Mouse (Mus musculus) fat pad, adult 2 months (tissue): ENCODE data around the gene Ppp2ca.
"Not testable (repeated sequence)": the region's sequence is repeated elsewhere in the genome, so short reads cannot be mapped to it uniquely, and the experiment has no call there.

Experiments
- DNase-seq: peaks from one replicate; pipeline ENCODE4 v3.0.0-alpha.2; 2011; ENCODE audit warnings: low read depth, low spot score; ENCODE audit errors: extremely low read depth

Ppp2ca gene

DNA sequence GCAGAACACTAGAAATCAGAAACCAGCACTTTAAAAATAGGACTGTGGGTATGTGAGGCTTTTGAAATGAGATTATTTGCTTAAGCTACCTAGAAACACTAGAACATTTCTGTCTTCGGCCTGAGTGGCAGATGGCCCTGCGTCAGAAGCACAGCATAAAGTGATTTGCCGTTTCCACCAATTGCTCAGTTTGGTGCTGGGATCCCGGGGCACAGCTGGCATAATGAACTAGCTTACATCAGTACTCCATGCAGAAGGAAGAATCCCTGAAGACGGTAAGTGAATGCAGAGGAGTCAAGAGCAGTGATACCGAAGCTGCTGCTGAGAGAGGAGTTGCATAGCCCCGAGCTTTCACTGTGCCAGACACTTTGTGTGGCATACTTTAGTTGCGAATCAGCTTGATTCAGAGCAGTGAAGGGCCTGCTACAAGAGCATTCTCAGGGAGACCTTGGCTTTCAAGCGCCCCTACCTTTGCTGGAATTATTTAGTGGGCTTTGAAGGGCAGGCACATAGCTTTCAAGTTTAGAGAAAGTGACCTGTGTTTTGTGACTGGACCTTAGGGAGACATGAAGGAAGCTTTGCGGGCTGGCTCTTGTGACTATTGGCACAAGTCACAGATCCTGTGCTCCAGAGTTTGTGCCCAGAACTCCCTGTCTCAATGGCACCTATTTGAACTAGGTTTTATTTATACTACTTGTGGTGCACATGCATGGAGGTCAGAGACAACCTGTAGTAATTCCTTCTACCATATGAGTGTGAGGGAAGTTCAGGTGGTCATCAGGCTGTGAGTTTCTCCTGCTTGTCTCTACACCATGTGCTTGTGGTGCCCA, 31.4 kb downstream of the Ppp2ca start:
- no peak for DNase-seq

DNA sequence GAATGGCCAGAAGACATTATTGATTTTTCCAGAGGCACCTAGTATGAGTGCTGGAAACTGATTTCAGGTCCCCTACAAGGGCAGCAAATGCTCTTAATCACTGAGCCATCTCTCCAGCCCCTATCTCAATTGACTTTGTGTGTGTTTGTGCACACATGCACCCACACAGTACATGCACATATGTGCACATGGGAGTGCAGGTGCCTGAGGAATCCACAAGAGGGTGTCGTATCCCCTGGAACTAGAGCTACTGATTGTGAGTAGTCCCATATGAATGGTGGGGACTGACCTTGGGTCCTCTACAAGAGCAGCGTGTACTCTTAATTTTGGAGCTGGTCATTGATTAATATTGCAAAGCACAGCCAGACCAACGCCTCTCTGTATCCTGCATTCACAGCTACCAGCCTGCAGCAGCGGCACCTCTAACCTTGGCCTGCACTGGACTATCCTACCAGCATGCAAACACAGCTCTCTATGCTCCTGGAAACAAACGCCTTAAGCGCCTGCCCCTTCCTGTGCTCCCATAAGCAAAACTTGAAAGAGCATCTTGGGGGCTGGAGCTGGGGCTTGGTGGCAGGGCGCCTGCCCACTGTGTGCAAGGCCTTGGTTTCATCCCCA, 32.1 kb downstream of the Ppp2ca start:
- DNase-seq: no peak

DNA sequence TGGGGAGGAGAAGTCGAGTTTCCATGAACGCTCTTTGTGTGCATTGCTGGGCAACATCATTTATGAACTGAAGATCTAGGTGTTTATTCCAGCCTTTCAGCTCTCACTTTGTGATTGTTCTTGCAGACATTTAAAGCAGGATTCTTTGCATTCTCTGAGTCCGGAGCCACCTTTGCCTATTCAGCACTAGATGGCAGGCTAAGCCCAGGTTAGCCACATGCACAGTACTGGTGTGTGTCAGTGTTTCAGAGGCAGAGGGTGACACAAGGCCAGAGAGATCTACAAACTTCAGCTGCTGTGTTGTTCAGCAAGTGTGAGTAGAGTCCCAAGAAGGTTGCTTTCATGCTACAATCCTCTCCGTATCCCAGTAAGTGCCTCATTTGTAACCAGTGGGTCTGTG, 45.2 kb downstream of the Ppp2ca start:
- DNase-seq: not testable (repeated sequence)

DNA sequence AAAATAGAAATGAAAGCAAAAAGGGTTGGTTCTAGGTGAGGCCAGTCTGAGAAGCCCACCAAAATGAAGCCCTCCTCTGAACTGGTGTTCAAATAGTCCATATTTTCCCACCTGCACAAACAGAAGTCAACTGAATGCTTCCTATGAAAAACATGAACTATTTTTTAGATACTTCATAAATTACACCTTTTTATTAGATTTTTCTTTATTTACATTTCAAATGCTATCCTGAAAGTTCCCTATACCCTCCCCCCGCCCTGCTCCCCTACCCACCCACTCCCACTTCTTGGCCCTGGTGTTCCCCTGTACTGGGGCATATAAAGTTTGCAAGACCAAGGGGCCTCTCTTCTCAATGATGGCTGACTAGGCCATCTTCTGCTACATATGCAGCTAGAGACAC, 46.9 kb downstream of the Ppp2ca start, which contains the start of gene Olfr1373:
TSS of gene Olfr1373 (minus strand) at position 101 of the 400 bp plus-strand sequence.
- not testable (repeated sequence) for DNase-seq

DNA sequence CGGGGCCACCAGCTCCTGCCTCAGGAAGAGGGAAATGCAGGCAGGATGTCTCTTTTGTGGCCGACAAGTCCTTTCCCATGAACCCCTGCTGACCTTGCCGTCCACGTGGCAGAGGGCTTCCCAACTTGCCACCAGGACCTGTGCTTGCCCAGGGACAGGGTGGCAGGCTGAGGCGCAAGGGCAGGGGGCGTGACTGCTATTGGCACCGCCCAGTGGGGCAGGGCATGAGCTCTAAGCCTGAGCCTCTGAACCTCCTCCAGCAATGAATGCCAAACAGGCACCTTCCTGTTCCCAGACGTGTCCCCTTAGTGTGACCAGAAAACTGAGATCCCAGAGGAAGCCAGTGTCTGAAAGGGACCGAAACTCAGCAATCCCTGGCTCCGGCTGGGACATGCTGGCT, 65.4 kb downstream of the Ppp2ca start:
- no peak for DNase-seq

DNA sequence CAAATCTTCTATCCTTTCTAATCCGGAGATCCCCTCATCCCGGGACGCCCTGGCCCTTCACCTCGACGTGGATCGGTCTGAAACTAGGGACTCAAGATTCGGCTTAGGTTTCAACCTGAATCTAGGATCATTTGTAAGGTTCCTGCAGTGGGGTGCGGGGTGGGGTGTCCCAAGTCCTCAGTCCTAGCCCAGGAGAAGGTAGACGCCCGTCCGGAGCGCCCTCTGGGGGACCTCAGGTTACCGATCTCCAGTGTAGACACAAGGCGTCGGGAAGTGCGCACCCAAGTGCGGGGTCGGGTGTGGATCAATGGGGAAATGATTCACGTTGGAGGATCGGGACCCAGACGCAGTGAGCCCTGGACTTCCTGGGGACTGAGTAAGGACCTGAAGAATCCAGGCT, 68.6 kb downstream of the Ppp2ca start:
- no peak for DNase-seq

DNA sequence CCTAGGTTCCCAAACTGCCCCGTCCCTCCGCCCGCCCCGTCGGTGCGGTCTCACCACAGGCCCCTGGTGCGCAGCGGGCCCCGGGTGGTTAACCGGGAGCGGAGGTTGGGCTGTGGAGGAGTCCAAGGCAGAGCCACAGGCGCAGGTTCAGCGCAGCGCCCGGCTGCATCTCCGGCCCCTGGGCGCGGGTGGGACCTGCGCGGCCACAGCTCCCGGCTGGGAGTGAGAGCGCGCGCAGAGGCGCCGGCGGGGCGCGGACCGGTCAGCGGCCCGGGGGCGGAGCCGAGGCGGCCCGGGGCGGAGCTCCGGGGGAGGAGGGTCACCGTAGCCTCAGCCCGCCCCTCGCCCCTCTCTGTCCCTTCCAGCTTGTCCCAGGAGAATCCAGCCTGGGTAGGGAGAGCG, 69.4 kb downstream of the Ppp2ca start:
- DNase-seq: not testable (repeated sequence)

DNA sequence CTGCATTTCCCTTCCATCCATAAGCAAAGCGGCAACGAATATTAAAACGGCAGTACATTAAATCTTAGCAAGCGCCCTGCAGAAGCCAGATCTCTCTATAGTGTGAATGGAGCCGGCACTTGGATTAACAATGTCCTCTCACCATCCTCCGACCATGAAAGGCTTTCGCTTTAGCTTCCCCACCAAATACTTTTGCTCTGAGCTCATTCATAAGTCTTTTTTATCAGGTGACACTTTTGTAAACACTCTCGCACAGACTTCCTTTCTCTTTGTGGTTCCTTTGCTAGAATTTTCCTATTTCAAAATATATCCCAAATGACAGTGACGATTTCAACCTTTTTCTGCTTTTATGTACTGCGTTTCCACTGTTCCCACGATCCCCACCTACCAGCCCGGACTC, 70.0 kb downstream of the Ppp2ca start:
- no peak for DNase-seq
